ENCODE assay signal across 29 mouse cellular contexts in genomic region chr13:109777441-109777840, GRCm38 (mm10).
"Had no signal": no experiment of that assay in that cellular context is flagged by ENCODE, and none has a peak within 500 bp of the region (broad histone marks: within the 10 kb centered on the region; RNA-seq: fewer than 3 reads in every experiment).

No protein-coding gene starts in this region.

- H3K27ac ChIP-seq: limb, embryonic 10.5 days; limb, embryonic 12.5 days; limb, embryonic 13.5 days; limb, embryonic 15.5 days; liver, embryonic 12.5 days; liver, embryonic 13.5 days; liver, embryonic 14.5 days; liver, embryonic 15.5 days; lung, embryonic 15.5 days; macrophage; midbrain, embryonic 13.5 days; midbrain, embryonic 15.5 days; neural tube, embryonic 12.5 days; neural tube, embryonic 13.5 days had no signal

- H3K4me3 ChIP-seq: limb, embryonic 10.5 days; limb, embryonic 12.5 days; limb, embryonic 13.5 days; limb, embryonic 15.5 days; liver, embryonic 12.5 days; liver, embryonic 13.5 days; liver, embryonic 15.5 days; lung, embryonic 15.5 days; megakaryocyte, embryonic 14.5 days; midbrain, embryonic 10.5 days; midbrain, embryonic 12.5 days; midbrain, embryonic 13.5 days; midbrain, embryonic 15.5 days; myocyte; neural tube, embryonic 12.5 days; neural tube, embryonic 13.5 days had no signal

- DNase-seq: left cerebral cortex, postnatal 4 days; liver; liver, embryonic 13.5 days; liver, postnatal 0 days; lung, adult 18-20 months; lung, adult 2 months; lung, embryonic 14.5 days; lung, postnatal 10 days; lung, postnatal 14 days; lung, postnatal 36 days; lung, postnatal 4 days; midbrain, embryonic 14.5 days had no signal
